Mouse (Mus musculus): Measurements from ENCODE around the gene Tle4. TPM values are rescaled to one million over a fixed set of nuclear protein-coding genes. Genes with fewer than 3 reads are reported as not detected.

The Tle4 gene
- total and polyA plus RNA-seq, 3 experiments: 13.2 to 32.7 (median 15.4) TPM

- Histone ChIP-seq H3K36me3 (replicated peaks) (peaks cover 14% of the 10 kb centered on the region), H3K9me3 (replicated peaks) (no peaks in the 10 kb centered on the region), H3K27me3 (ENCODE audit: insufficient read depth, low read length) (no peaks in the 10 kb centered on the region), H3K4me1 (ENCODE audit: insufficient read depth, low read depth, low read length) (no peaks in the 10 kb centered on the region), H3K4me3 (ENCODE audit: low read depth, low read length) (no peak overlapping the region)
- TF ChIP-seq GATA2 (IDR thresholded peaks at IDR 0.05; ENCODE audit: borderline replicate concordance, low read depth, low read length) (no peak), TAL1 (conservative IDR thresholded peaks at IDR 0.05; ENCODE audit: low read depth, low read length) (no peak), GATA1 (IDR thresholded peaks at IDR 0.05; ENCODE audit: borderline replicate concordance, low read length) (no peak), CTCF (IDR thresholded peaks at IDR 0.05; ENCODE audit: low read depth, low read length) (no peak), POLR2AphosphoS5 (IDR thresholded peaks at IDR 0.05; ENCODE audit: insufficient replicate concordance, low read depth, low read length) (no peak)
- DNase-seq (ENCODE audit: low spot score) (no peak), ATAC-seq (ENCODE audit: extremely low read depth, insufficient number of reproducible peaks, low FRiP score, poor library complexity, severe bottlenecking) (no peak)
Observed at GRCm38 (mm10) chr19:14520098-14520802, 77.6 kb downstream of the Tle4 start.

DNA sequence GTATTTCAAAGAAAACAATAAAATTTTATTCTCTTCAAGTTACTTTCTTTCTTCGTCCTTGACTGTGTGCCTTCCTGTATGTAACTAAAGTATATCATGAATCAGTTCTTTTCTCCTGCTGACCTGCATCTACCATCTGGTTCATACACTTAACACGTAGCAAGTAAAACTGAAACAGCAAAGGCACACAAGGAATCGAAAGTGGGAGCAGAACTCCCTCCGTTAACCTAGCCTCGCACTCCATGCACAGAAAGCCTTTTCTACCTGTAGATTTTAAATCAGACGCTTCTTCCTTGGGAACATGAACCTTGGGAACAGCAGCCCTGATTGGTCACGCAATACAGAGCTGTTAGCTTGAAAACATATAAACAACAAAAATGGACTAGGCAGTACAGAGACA lies 78.7 kb downstream of the Tle4 start:
- no peaks in the 10 kb centered on the region for H3K4me1 ChIP-seq (ENCODE audit: insufficient read depth, low read depth, low read length)
- no peak overlapping the region for H3K4me3 ChIP-seq (ENCODE audit: low read depth, low read length)
- no peaks in the 10 kb centered on the region for H3K9me3 ChIP-seq (replicated peaks)
- no peaks in the 10 kb centered on the region for H3K27me3 ChIP-seq (ENCODE audit: insufficient read depth, low read length)
- DNase-seq (ENCODE audit: low spot score): no peak
- no peak for ATAC-seq (ENCODE audit: extremely low read depth, insufficient number of reproducible peaks, low FRiP score, poor library complexity, severe bottlenecking)
- peaks cover 14% of the 10 kb centered on the region for H3K36me3 ChIP-seq (replicated peaks)
- TF ChIP-seq POLR2AphosphoS5 (IDR thresholded peaks at IDR 0.05; ENCODE audit: insufficient replicate concordance, low read depth, low read length): no peak
- TF ChIP-seq CTCF (IDR thresholded peaks at IDR 0.05; ENCODE audit: low read depth, low read length): no peak
- no peak for TF ChIP-seq GATA1 (IDR thresholded peaks at IDR 0.05; ENCODE audit: borderline replicate concordance, low read length)
- TF ChIP-seq GATA2 (IDR thresholded peaks at IDR 0.05; ENCODE audit: borderline replicate concordance, low read depth, low read length): no peak
- TF ChIP-seq TAL1 (conservative IDR thresholded peaks at IDR 0.05; ENCODE audit: low read depth, low read length): no peak

DNA sequence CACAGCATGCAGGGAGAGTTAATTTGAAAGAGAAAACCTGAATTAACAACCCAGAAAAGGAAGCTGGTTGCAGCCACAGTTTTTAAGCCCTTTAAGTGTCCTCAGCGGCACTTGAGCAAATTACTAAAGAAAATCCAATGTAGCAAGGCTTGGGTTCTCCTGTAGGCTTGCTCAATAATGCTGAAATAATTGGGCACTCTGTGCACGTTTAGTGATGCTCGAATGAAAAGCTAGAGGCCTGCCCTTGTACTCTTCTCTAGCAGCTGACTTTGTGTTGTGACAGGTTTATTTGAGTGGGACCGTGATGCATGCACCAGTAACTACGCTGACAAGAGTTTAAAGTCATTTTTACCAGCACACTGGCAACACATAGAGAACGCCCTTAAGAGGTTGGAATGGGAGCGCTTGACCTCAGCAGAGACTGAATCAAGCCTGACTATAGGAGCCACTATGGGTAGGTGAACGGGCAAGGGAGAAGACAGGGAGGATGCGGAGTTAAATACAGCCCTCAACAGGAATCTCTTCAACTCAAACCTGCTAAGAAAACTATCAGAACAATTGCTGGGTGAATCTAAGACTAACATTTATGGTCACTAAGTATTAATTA lies 79.3 kb downstream of the Tle4 start:
- H3K4me1 ChIP-seq (ENCODE audit: insufficient read depth, low read depth, low read length): no peaks in the 10 kb centered on the region
- ATAC-seq (ENCODE audit: extremely low read depth, insufficient number of reproducible peaks, low FRiP score, poor library complexity, severe bottlenecking): no peak
- no peaks in the 10 kb centered on the region for H3K9me3 ChIP-seq (replicated peaks)
- H3K4me3 ChIP-seq (ENCODE audit: low read depth, low read length): no peak overlapping the region
- TF ChIP-seq GATA2 (IDR thresholded peaks at IDR 0.05; ENCODE audit: borderline replicate concordance, low read depth, low read length): no peak
- no peak for TF ChIP-seq CTCF (IDR thresholded peaks at IDR 0.05; ENCODE audit: low read depth, low read length)
- TF ChIP-seq POLR2AphosphoS5 (IDR thresholded peaks at IDR 0.05; ENCODE audit: insufficient replicate concordance, low read depth, low read length): no peak
- no peak for TF ChIP-seq GATA1 (IDR thresholded peaks at IDR 0.05; ENCODE audit: borderline replicate concordance, low read length)
- TF ChIP-seq TAL1 (conservative IDR thresholded peaks at IDR 0.05; ENCODE audit: low read depth, low read length): no peak
- DNase-seq (ENCODE audit: low spot score): no peak
- H3K36me3 ChIP-seq (replicated peaks): peaks cover 14% of the 10 kb centered on the region
- H3K27me3 ChIP-seq (ENCODE audit: insufficient read depth, low read length): no peaks in the 10 kb centered on the region

DNA sequence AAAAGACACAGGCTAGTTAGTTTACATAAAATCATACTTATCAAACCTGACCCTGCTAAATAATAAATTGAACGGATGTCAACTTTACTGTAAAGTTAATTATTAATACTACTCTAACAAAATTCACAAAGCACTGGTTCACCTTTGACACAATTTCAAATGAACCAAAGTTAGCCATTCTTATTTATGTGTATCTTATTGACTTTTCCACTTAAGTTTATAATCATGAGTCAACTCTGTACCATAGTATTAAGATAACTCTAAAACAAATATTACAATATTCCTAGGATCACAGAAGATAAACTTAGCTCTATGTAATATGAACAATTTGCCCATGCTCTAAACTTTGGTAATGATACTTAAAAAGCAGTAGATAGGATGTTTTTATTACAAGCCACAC lies 81.4 kb downstream of the Tle4 start:
- no peak for TF ChIP-seq CTCF (IDR thresholded peaks at IDR 0.05; ENCODE audit: low read depth, low read length)
- no peak for TF ChIP-seq GATA2 (IDR thresholded peaks at IDR 0.05; ENCODE audit: borderline replicate concordance, low read depth, low read length)
- TF ChIP-seq GATA1 (IDR thresholded peaks at IDR 0.05; ENCODE audit: borderline replicate concordance, low read length): no peak
- no peak for TF ChIP-seq TAL1 (conservative IDR thresholded peaks at IDR 0.05; ENCODE audit: low read depth, low read length)
- no peak for TF ChIP-seq POLR2AphosphoS5 (IDR thresholded peaks at IDR 0.05; ENCODE audit: insufficient replicate concordance, low read depth, low read length)
- Histone ChIP-seq H3K4me1 (ENCODE audit: insufficient read depth, low read depth, low read length) (no peaks in the 10 kb centered on the region), H3K27me3 (ENCODE audit: insufficient read depth, low read length) (no peaks in the 10 kb centered on the region), H3K4me3 (ENCODE audit: low read depth, low read length) (no peak overlapping the region), H3K36me3 (replicated peaks) (peaks cover 22% of the 10 kb centered on the region), H3K9me3 (replicated peaks) (no peaks in the 10 kb centered on the region)
- ATAC-seq (ENCODE audit: extremely low read depth, insufficient number of reproducible peaks, low FRiP score, poor library complexity, severe bottlenecking): no peak
- no peak for DNase-seq (ENCODE audit: low spot score)

GRCm38 (mm10) chr19:14508819-14509218 lies 89.0 kb downstream of the Tle4 start:
- TF ChIP-seq GATA2 (IDR thresholded peaks at IDR 0.05; ENCODE audit: borderline replicate concordance, low read depth, low read length) (no peak), CTCF (IDR thresholded peaks at IDR 0.05; ENCODE audit: low read depth, low read length) (no peak), TAL1 (conservative IDR thresholded peaks at IDR 0.05; ENCODE audit: low read depth, low read length) (no peak), GATA1 (IDR thresholded peaks at IDR 0.05; ENCODE audit: borderline replicate concordance, low read length) (no peak), POLR2AphosphoS5 (IDR thresholded peaks at IDR 0.05; ENCODE audit: insufficient replicate concordance, low read depth, low read length) (no peak)
- H3K4me3 ChIP-seq (ENCODE audit: low read depth, low read length): no peak overlapping the region
- no peaks in the 10 kb centered on the region for H3K9me3 ChIP-seq (replicated peaks)
- no peaks in the 10 kb centered on the region for H3K27me3 ChIP-seq (ENCODE audit: insufficient read depth, low read length)
- no peak for DNase-seq (ENCODE audit: low spot score)
- no peak for ATAC-seq (ENCODE audit: extremely low read depth, insufficient number of reproducible peaks, low FRiP score, poor library complexity, severe bottlenecking)
- no peaks in the 10 kb centered on the region for H3K4me1 ChIP-seq (ENCODE audit: insufficient read depth, low read depth, low read length)
- H3K36me3 ChIP-seq (replicated peaks): peaks cover 23% of the 10 kb centered on the region

DNA sequence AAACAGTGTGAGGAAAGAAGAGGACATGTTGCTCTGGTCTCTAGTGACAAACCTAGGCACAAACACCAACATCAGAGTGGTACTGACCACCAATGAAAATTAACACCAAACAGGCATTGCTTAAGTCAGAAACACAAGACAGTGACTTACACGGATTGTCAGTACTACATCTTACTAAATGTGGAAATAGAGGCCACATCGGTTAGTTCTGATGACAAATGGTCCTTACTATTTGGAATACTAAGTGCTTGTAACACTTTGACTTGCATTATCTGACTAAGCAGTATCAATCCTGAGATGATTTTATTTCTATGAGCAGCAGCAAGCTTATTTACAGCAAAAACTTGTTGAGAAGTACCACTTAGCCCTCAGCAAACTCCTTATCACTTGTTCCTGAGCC lies 89.9 kb downstream of the Tle4 start:
- Histone ChIP-seq H3K9me3 (replicated peaks) (no peaks in the 10 kb centered on the region), H3K27me3 (ENCODE audit: insufficient read depth, low read length) (no peaks in the 10 kb centered on the region), H3K36me3 (replicated peaks) (peaks cover 21% of the 10 kb centered on the region), H3K4me3 (ENCODE audit: low read depth, low read length) (no peak overlapping the region), H3K4me1 (ENCODE audit: insufficient read depth, low read depth, low read length) (no peaks in the 10 kb centered on the region)
- DNase-seq (ENCODE audit: low spot score) (no peak), ATAC-seq (ENCODE audit: extremely low read depth, insufficient number of reproducible peaks, low FRiP score, poor library complexity, severe bottlenecking) (no peak)
- TF ChIP-seq GATA1 (IDR thresholded peaks at IDR 0.05; ENCODE audit: borderline replicate concordance, low read length): no peak
- TF ChIP-seq POLR2AphosphoS5 (IDR thresholded peaks at IDR 0.05; ENCODE audit: insufficient replicate concordance, low read depth, low read length): no peak
